Mouse (Mus musculus) testis, adult 10 weeks (tissue): Measurements from ENCODE around the gene Loxl1. TPM values are rescaled to one million over a fixed set of nuclear protein-coding genes. Genes with fewer than 3 reads are reported as not detected.

Experiments
- polyA plus RNA-seq: library from polyadenylated mRNA; stranded (reverse); fragments of 350-450 nt; fragmentation: Illumina TruSeq; extraction: RNeasy Lipid Tissue Mini Kit (QIAGEN cat#74804); gene quantifications from one replicate; pipeline ENCODE4 v1.2.3, GENCODE M21; 2014; ENCODE audit warnings: low read depth, low replicate concordance

The Loxl1 gene
- 0.67 TPM for polyA plus RNA-seq

DNA sequence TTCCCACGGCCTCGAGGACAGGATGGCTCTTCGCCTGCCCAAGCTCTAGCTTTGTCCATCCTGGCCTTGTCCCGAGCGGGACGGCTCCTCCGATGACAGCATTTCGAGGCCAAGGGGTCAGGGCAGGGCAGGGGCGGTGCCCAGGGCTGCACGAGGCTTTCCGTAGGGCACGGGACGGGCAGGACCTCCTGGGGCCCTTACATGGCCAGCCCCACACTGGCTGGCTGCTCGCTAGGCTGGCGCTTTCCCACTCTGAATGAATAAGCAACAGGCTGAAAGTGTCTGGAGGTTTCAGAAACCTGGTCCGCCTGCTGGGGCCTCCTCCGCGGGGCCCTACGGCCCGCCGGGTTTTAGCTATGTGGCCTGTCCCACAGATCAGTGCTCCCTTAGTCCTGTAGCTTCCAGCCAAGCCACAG is at the start of gene Loxl1:
Gene Loxl1 (minus strand): TSS at position 243 of the 416 bp plus-strand sequence.

DNA sequence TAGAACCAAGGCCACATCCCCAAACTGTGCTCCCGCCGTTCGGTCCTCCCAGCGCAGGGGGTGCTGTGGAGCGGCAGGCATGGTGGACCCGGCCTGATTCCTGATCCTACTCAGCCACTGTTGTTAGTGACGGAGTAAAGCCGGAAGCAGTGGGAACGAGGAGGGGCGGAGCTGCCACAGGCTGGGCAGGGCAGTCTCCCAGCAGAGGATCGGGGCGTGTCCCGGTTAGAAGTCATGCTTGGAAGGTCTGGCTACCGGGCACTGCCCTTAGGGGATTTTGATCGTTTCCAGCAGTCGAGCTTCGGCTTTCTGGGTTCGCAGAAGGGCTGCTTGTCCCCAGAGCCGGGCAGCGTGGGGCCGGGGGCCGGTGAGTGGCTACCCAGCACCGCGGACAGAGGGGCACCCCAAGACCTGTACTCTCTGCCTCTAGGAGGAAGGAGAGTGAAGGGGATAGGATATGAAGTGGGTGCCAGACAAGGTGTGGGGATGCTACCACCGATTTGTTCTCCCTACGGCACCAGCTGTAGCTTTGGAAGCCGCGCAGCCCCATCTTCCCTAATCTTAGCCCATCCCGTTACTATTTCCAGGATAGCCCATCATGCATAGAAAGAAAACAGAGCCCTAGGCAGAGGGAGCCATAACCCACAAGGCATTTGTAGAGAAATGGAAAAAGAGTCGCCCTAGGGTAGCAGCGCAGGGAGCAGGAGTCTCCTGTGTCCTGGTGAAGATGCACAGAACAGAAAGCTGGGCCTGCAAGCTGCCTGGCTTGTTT is 59.8 kb downstream of the Loxl1 start, which contains the start of gene Stoml1:
Gene Stoml1 (plus strand): TSS at position 132 of the 772 bp plus-strand sequence.

DNA sequence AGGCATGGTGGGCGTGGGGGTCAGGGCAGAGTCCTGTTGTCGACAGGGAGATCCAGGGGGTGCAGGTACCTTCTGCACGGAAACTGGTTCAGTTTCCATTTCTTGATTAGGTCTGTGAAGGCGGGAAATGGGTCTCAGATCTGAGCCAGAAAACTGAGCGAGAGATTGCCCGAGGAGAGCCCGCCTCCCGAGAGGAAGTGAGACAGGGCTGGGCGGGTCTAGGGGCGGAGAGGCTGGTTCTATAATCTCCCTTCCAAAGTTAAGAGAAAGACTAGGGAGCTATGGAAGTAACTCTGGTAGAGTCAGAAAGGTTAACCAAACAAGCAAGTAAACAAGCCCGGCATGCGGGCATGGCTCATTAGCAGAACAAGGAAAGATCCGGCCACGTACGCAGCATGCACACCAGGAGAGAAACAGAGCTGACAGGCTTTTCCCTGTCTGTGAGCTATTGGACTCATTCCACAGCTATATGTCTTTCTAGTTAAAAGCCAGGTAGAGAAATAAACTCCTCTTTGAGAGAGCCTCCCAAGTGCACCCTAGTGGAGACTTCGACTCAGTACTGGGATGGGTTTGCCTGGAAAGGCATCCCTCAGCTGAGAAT is 63.3 kb downstream of the Loxl1 start, which contains the start of gene Pml:
Gene Pml (minus strand): TSS at position 195 of the 601 bp plus-strand sequence.

Other genes with a start within 250 kb of the Loxl1 start
- 0.08 TPM for gene Stra6, start 249.4 kb downstream of the Loxl1 start, polyA plus RNA-seq
- 16.1 TPM for gene Ccdc33, start 194.4 kb downstream of the Loxl1 start, polyA plus RNA-seq
- 0.35 TPM for gene Islr, start 108.9 kb downstream of the Loxl1 start, polyA plus RNA-seq
- gene Islr2, start 108.9 kb downstream of the Loxl1 start, polyA plus RNA-seq, result 0.39 TPM
- gene Pml, start 63.4 kb downstream of the Loxl1 start, polyA plus RNA-seq, result 0.48 TPM
- 3.7 TPM for gene Stoml1, start 60.0 kb downstream of the Loxl1 start, polyA plus RNA-seq
- 101 TPM for gene Tbc1d21, start 57.3 kb upstream of the Loxl1 start, polyA plus RNA-seq
- gene Insyn1, start 175.4 kb upstream of the Loxl1 start, polyA plus RNA-seq, result not detected
- gene Cd276, start 242.3 kb upstream of the Loxl1 start, polyA plus RNA-seq, result 0.43 TPM